Mouse (Mus musculus): ENCODE data around the gene Birc6. TPM values are rescaled to one million over a fixed set of nuclear protein-coding genes. Genes with fewer than 3 reads are reported as not detected.
A peak's percentile ranks its signal among the peaks of the same experiment; 100 is the strongest.

Gene Birc6
- polyA plus RNA-seq, 1 experiment from 2014 or later: 63.7 TPM

- Histone ChIP-seq H3K27me3 (replicated peaks; ENCODE audit: control insufficient read depth, insufficient read depth, low read length) (no peaks in the 10 kb centered on the region), H3K9ac (ENCODE audit: low read depth, low read length) (no peak overlapping the region), H3K4me1 (replicated peaks; ENCODE audit: control insufficient read depth, insufficient read depth, low read length) (no peaks in the 10 kb centered on the region), H3K4me3 (ENCODE audit: low read depth, low read length) (no peak overlapping the region), H3K36me3 (ENCODE audit: control insufficient read depth, insufficient read depth) (peaks cover 65% of the 10 kb centered on the region), H3K27ac (ENCODE audit: low read depth, low read length) (no peak overlapping the region), H3K9me3 (ENCODE audit: control insufficient read depth) (no peaks in the 10 kb centered on the region), H3K4me2 (replicated peaks; ENCODE audit: low read depth) (no peak overlapping the region)
- TF ChIP-seq CTCF (IDR thresholded peaks at IDR 0.05; ENCODE audit: low read depth): no peak
- ATAC-seq: no peak
Measured at GRCm38 (mm10) chr17:74642445-74642844, 114.3 kb downstream of the Birc6 start.

GRCm38 (mm10) chr17:74658362-74658761, 130.3 kb downstream of the Birc6 start:
- Histone ChIP-seq H3K4me3 (ENCODE audit: low read depth, low read length) (no peak overlapping the region), H3K9me3 (ENCODE audit: control insufficient read depth) (no peaks in the 10 kb centered on the region), H3K27ac (ENCODE audit: low read depth, low read length) (no peak overlapping the region), H3K4me1 (replicated peaks; ENCODE audit: control insufficient read depth, insufficient read depth, low read length) (no peaks in the 10 kb centered on the region), H3K4me2 (replicated peaks; ENCODE audit: low read depth) (no peak overlapping the region), H3K9ac (ENCODE audit: low read depth, low read length) (no peak overlapping the region), H3K27me3 (replicated peaks; ENCODE audit: control insufficient read depth, insufficient read depth, low read length) (no peaks in the 10 kb centered on the region), H3K36me3 (ENCODE audit: control insufficient read depth, insufficient read depth) (peaks cover 49% of the 10 kb centered on the region)
- WGBS: 94% methylated on average over 3 of the region's 3 CpGs
- no peak for TF ChIP-seq CTCF (IDR thresholded peaks at IDR 0.05; ENCODE audit: low read depth)
- ATAC-seq: no peak

GRCm38 (mm10) chr17:74668010-74668409, 139.9 kb downstream of the Birc6 start:
- Histone ChIP-seq H3K9me3 (ENCODE audit: control insufficient read depth) (no peaks in the 10 kb centered on the region), H3K4me2 (replicated peaks; ENCODE audit: low read depth) (no peak overlapping the region), H3K27me3 (replicated peaks; ENCODE audit: control insufficient read depth, insufficient read depth, low read length) (no peaks in the 10 kb centered on the region), H3K27ac (ENCODE audit: low read depth, low read length) (no peak overlapping the region), H3K4me3 (ENCODE audit: low read depth, low read length) (no peak overlapping the region), H3K9ac (ENCODE audit: low read depth, low read length) (no peak overlapping the region), H3K36me3 (ENCODE audit: control insufficient read depth, insufficient read depth) (peaks cover 66% of the 10 kb centered on the region), H3K4me1 (replicated peaks; ENCODE audit: control insufficient read depth, insufficient read depth, low read length) (no peaks in the 10 kb centered on the region)
- TF ChIP-seq CTCF (IDR thresholded peaks at IDR 0.05; ENCODE audit: low read depth): no peak
- ATAC-seq: no peak
- 56% methylated on average over 1 of the region's 1 CpGs for WGBS

- Histone ChIP-seq H3K4me1 (replicated peaks; ENCODE audit: control insufficient read depth, insufficient read depth, low read length) (no peaks in the 10 kb centered on the region), H3K9ac (ENCODE audit: low read depth, low read length) (no peak overlapping the region), H3K4me2 (replicated peaks; ENCODE audit: low read depth) (no peak overlapping the region), H3K27ac (ENCODE audit: low read depth, low read length) (no peak overlapping the region), H3K36me3 (ENCODE audit: control insufficient read depth, insufficient read depth) (peaks cover 51% of the 10 kb centered on the region), H3K4me3 (ENCODE audit: low read depth, low read length) (no peak overlapping the region), H3K27me3 (replicated peaks; ENCODE audit: control insufficient read depth, insufficient read depth, low read length) (no peaks in the 10 kb centered on the region), H3K9me3 (ENCODE audit: control insufficient read depth) (no peaks in the 10 kb centered on the region)
- no peak for ATAC-seq
- no peak for TF ChIP-seq CTCF (IDR thresholded peaks at IDR 0.05; ENCODE audit: low read depth)
- 85% methylated on average over 13 of the region's 13 CpGs for WGBS
Measured at GRCm38 (mm10) chr17:74670031-74670430, 141.9 kb downstream of the Birc6 start.

GRCm38 (mm10) chr17:74672446-74672845, 144.4 kb downstream of the Birc6 start:
- ATAC-seq: no peak
- no peak for TF ChIP-seq CTCF (IDR thresholded peaks at IDR 0.05; ENCODE audit: low read depth)
- H3K36me3 ChIP-seq (ENCODE audit: control insufficient read depth, insufficient read depth): peaks cover 54% of the 10 kb centered on the region
- WGBS: 81% methylated on average over 4 of the region's 4 CpGs
- H3K27ac ChIP-seq (ENCODE audit: low read depth, low read length): no peak overlapping the region
- H3K9ac ChIP-seq (ENCODE audit: low read depth, low read length): no peak overlapping the region
- no peaks in the 10 kb centered on the region for H3K4me1 ChIP-seq (replicated peaks; ENCODE audit: control insufficient read depth, insufficient read depth, low read length)
- H3K4me3 ChIP-seq (ENCODE audit: low read depth, low read length): no peak overlapping the region
- no peaks in the 10 kb centered on the region for H3K27me3 ChIP-seq (replicated peaks; ENCODE audit: control insufficient read depth, insufficient read depth, low read length)
- no peaks in the 10 kb centered on the region for H3K9me3 ChIP-seq (ENCODE audit: control insufficient read depth)
- no peak overlapping the region for H3K4me2 ChIP-seq (replicated peaks; ENCODE audit: low read depth)

- ATAC-seq: no peak
Measured at GRCm38 (mm10) chr17:74673251-74673650, 145.2 kb downstream of the Birc6 start.

GRCm38 (mm10) chr17:74678061-74678460, 150.0 kb downstream of the Birc6 start:
- peak; percentile 89 for ATAC-seq
- H3K4me1 ChIP-seq (replicated peaks; ENCODE audit: control insufficient read depth, insufficient read depth, low read length): no peaks in the 10 kb centered on the region
- WGBS: 63% methylated on average over 8 of the region's 8 CpGs
- H3K9me3 ChIP-seq (ENCODE audit: control insufficient read depth): no peaks in the 10 kb centered on the region
- H3K4me2 ChIP-seq (replicated peaks; ENCODE audit: low read depth): no peak overlapping the region
- TF ChIP-seq CTCF (IDR thresholded peaks at IDR 0.05; ENCODE audit: low read depth): no peak
- H3K4me3 ChIP-seq (ENCODE audit: low read depth, low read length): no peak overlapping the region
- H3K9ac ChIP-seq (ENCODE audit: low read depth, low read length): no peak overlapping the region
- H3K27me3 ChIP-seq (replicated peaks; ENCODE audit: control insufficient read depth, insufficient read depth, low read length): no peaks in the 10 kb centered on the region
- H3K27ac ChIP-seq (ENCODE audit: low read depth, low read length): no peak overlapping the region
- H3K36me3 ChIP-seq (ENCODE audit: control insufficient read depth, insufficient read depth): peaks cover 37% of the 10 kb centered on the region

More at GRCm38 (mm10) chr17:74673251-74673650, 145.2 kb downstream of the Birc6 start:
- H3K9me3 ChIP-seq (ENCODE audit: control insufficient read depth): no peaks in the 10 kb centered on the region
- no peaks in the 10 kb centered on the region for H3K4me1 ChIP-seq (replicated peaks; ENCODE audit: control insufficient read depth, insufficient read depth, low read length)
- peaks cover 53% of the 10 kb centered on the region for H3K36me3 ChIP-seq (ENCODE audit: control insufficient read depth, insufficient read depth)
- H3K4me2 ChIP-seq (replicated peaks; ENCODE audit: low read depth): no peak overlapping the region
- H3K4me3 ChIP-seq (ENCODE audit: low read depth, low read length): no peak overlapping the region
- H3K27me3 ChIP-seq (replicated peaks; ENCODE audit: control insufficient read depth, insufficient read depth, low read length): no peaks in the 10 kb centered on the region
- peak; percentile 80 for TF ChIP-seq CTCF (IDR thresholded peaks at IDR 0.05; ENCODE audit: low read depth)
- H3K27ac ChIP-seq (ENCODE audit: low read depth, low read length): no peak overlapping the region
- H3K9ac ChIP-seq (ENCODE audit: low read depth, low read length): no peak overlapping the region

All from intestine, postnatal 0 days (tissue).